Mouse (Mus musculus) C2C12 (cell line): ENCODE data around the gene Tctex1d2.

ENCODE experiments used
- CEBPB ChIP-seq: IDR thresholded peaks from one replicate; pipeline ENCODE4 v1.6.1; 2011; ENCODE audit warnings: low read depth, mild to moderate bottlenecking, control low read depth, moderate library complexity
- CTCF ChIP-seq: IDR thresholded peaks from one replicate; pipeline ENCODE4 v1.5.1; 2011; ENCODE audit not compliant: control insufficient read depth, insufficient read depth, insufficient read length
- FOSL1 ChIP-seq: IDR thresholded peaks from one replicate; pipeline ENCODE4 v1.8.0; 2011; ENCODE audit warnings: mild to moderate bottlenecking, low read length; ENCODE audit not compliant: poor library complexity, insufficient read depth, severe bottlenecking
- MAX ChIP-seq: IDR thresholded peaks from one replicate; pipeline ENCODE4 v1.6.1; 2011; ENCODE audit warnings: mild to moderate bottlenecking, control low read depth
- MYOD1 ChIP-seq: IDR thresholded peaks from one replicate; pipeline ENCODE4 v1.6.1; 2011; ENCODE audit warnings: low read depth; ENCODE audit not compliant: control insufficient read depth, insufficient read length
- USF1 ChIP-seq: IDR thresholded peaks from one replicate; pipeline ENCODE4 v1.6.1; 2011; ENCODE audit warnings: low read depth, mild to moderate bottlenecking, control low read depth, moderate library complexity

GRCm38 (mm10) chr16:32407730-32408129 is 11.8 kb upstream of the Tctex1d2 start:
- TF ChIP-seq CTCF (no peak), USF1 (no peak), FOSL1 (no peak), MAX (no peak), CEBPB (no peak), MYOD1 (no peak)
